Mouse (Mus musculus): Measurements from ENCODE around the gene Hhipl1.

DNA sequence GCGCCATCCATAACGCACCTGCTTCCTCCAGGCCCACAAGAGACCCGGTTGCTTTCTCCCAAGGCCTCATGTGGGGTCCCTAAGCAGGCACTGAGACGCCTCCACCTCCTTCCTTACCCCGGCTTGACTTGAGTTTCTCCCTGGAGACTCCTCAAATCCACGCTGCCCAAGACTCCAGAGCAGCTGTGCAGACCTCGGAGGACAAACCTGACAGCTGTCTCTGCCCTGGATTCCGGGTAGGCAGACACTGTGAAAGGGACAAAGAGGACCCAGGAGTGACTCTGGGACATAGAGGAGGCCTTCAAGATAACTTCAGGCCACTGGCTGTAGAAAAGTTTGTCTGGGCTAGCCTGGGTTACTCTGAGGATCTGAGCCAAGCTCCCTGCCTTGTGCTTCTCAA is 68.6 kb downstream of the Hhipl1 start:
- TF ChIP-seq CTCF (IDR thresholded peaks at IDR 0.05 in 2 of 3, conservative IDR thresholded peaks at IDR 0.05 in 1 of 3; ENCODE audit: control insufficient read depth in 1 of 3, insufficient read depth in 1 of 3, low read depth in 2 of 3, low read length in 3 of 3, poor library complexity in 1 of 3, severe bottlenecking in 1 of 3): no peak
- TF ChIP-seq CHD1 (IDR thresholded peaks at IDR 0.05; ENCODE audit: low read depth, low read length): no peak
- TF ChIP-seq MYC (IDR thresholded peaks at IDR 0.05; ENCODE audit: low read depth, low read length): no peak
- no peak for TF ChIP-seq POLR2A (IDR thresholded peaks at IDR 0.05; ENCODE audit: control insufficient read depth in 1 of 2, insufficient read depth in 1 of 2, low read depth in 1 of 2, low read length in 2 of 2, poor library complexity in 1 of 2)

Data from MEL (cell line).